Mouse (Mus musculus) heart, embryonic 16.5 days (tissue): ENCODE data around the gene AW011738. TPM values are rescaled to one million over a fixed set of nuclear protein-coding genes. Genes with fewer than 3 reads are reported as not detected.
A peak's percentile ranks its signal among the peaks of the same experiment; 100 is the strongest.

ENCODE experiments used
- ATAC-seq: fragments of 200-750 bp; cut with Nextera tagmentation; replicated peaks from 2 replicates; pipeline ENCODE4 v1.8.0; 2017; ENCODE audit warnings: moderate number of reproducible peaks; ENCODE audit not compliant: insufficient read depth, low FRiP score; ENCODE audit errors: extremely low read depth
- H3K27ac ChIP-seq: fragments of 300-500 bp; sonication (generic); 2 replicates; pipeline ENCODE4 v1.5.1; 2014; ENCODE audit warnings: mild to moderate bottlenecking, low read length, control low read depth, moderate library complexity
- H3K27me3 ChIP-seq: fragments of 300-500 bp; sonication (generic); 2 replicates; pipeline ENCODE4 v1.6.1; 2014; ENCODE audit warnings: low read length, mixed read lengths; ENCODE audit not compliant: control insufficient read depth, insufficient read depth
- H3K36me3 ChIP-seq: fragments of 300-500 bp; sonication (generic); 2 replicates; pipeline ENCODE4 v1.6.1; 2014; ENCODE audit not compliant: control insufficient read depth, insufficient read depth
- H3K4me1 ChIP-seq: fragments of 300-500 bp; sonication (generic); 2 replicates; pipeline ENCODE4 v1.6.1; 2014; ENCODE audit warnings: low read length, mixed read lengths; ENCODE audit not compliant: control insufficient read depth, insufficient read depth
- H3K4me2 ChIP-seq: fragments of 300-500 bp; sonication (generic); 2 replicates; pipeline ENCODE4 v1.6.1; 2014; ENCODE audit warnings: low read depth, mild to moderate bottlenecking, control low read depth, low read length
- H3K4me3 ChIP-seq: fragments of 300-500 bp; sonication (generic); 2 replicates; pipeline ENCODE4 v1.5.1; 2014; ENCODE audit warnings: mild to moderate bottlenecking, control low read depth, low read length
- H3K9ac ChIP-seq: fragments of 300-500 bp; sonication (generic); 2 replicates; pipeline ENCODE4 v1.6.1; 2014; ENCODE audit warnings: low read length, control low read depth
- H3K9me3 ChIP-seq: fragments of 300-500 bp; sonication (generic); replicated peaks from 2 replicates; pipeline ENCODE4 v1.6.1; 2016; ENCODE audit warnings: low read length; ENCODE audit not compliant: control insufficient read depth
- WGBS: fragments of 180-500 bp; shearing (Covaris S2); extraction: QIAGEN DNeasy Blood & Tissue Kit; methylation state at CpG from one replicate; pipeline ENCODE4 v1.1.7; 2014; 5-methylcytosine and 5-hydroxymethylcytosine counted together
- polyA plus RNA-seq: library from polyadenylated mRNA; unstranded; fragments of >200 nt; fragmentation: Nextera tagmentation; extraction: Ambion mirVana; gene quantifications from 2 replicates; pipeline ENCODE4 v1.2.1, GENCODE M21; 2015

The AW011738 gene
- polyA plus RNA-seq = 4.2 and 5.6 TPM in 2 replicates

- peak; percentile 85 for ATAC-seq
- Histone ChIP-seq H3K4me3 (peak within 1 kb of the TSS; percentile 81), H3K9me3 (no peaks in the 10 kb centered on the region; the same call in 1 of the 2 replicates), H3K27ac (peak within 1 kb of the TSS; percentile 85), H3K4me1 (peaks cover 26% of the 10 kb centered on the region), H3K9ac (peak within 1 kb of the TSS; percentile 83), H3K36me3 (0 out of 2 replicates have a peak, but pooled peaks cover 5% of the 10 kb centered on the region), H3K27me3 (peaks cover 3% of the 10 kb centered on the region), H3K4me2 (peak within 1 kb of the TSS; percentile 98)
- WGBS = under 1% methylated on average over 35 of the region's 39 CpGs
Measured at GRCm38 (mm10) chr4:156203001-156203412, at the start of gene AW011738. AW011738 (plus strand) TSS chr4:156203304.

DNA sequence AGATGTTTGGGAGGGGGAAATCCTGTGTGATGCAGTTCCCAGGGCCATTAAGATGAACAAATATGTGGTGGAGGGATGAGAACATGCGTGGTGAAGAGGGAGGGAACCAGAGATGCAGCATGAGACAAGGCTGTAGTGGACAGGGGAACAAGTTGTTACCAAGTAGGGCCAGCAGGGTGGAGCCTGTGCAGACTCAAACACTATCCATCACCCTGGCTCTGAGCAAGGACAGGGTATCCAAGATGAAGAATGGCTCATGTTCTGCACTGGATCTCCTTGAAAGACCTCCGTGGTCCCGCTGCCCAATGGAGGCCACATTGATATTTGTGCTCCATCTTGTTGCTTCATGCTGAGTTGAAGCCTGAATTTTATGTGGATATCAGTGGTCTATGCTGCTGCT, 48.3 kb upstream of the AW011738 start:
- Histone ChIP-seq H3K27ac (no peak overlapping the region), H3K9me3 (peaks cover 4% of the 10 kb centered on the region; the same call in 1 of the 2 replicates), H3K4me3 (no peak overlapping the region), H3K9ac (no peak overlapping the region), H3K36me3 (no peaks in the 10 kb centered on the region), H3K27me3 (no peaks in the 10 kb centered on the region), H3K4me2 (no peak overlapping the region), H3K4me1 (no peaks in the 10 kb centered on the region)
- no peak for ATAC-seq
- WGBS = 95% methylated on average over 3 of the region's 3 CpGs

- Histone ChIP-seq H3K36me3 (peaks cover 68% of the 10 kb centered on the region), H3K9ac (no peak overlapping the region), H3K4me3 (no peak overlapping the region), H3K27me3 (no peaks in the 10 kb centered on the region), H3K4me2 (no peak overlapping the region), H3K27ac (no peak overlapping the region), H3K4me1 (no peaks in the 10 kb centered on the region), H3K9me3 (peaks cover 8% of the 10 kb centered on the region; the same call in 1 of the 2 replicates)
- WGBS = 89% methylated on average over 9 of the region's 9 CpGs
- no peak for ATAC-seq
Measured at GRCm38 (mm10) chr4:156166477-156166876, 36.6 kb upstream of the AW011738 start.

DNA sequence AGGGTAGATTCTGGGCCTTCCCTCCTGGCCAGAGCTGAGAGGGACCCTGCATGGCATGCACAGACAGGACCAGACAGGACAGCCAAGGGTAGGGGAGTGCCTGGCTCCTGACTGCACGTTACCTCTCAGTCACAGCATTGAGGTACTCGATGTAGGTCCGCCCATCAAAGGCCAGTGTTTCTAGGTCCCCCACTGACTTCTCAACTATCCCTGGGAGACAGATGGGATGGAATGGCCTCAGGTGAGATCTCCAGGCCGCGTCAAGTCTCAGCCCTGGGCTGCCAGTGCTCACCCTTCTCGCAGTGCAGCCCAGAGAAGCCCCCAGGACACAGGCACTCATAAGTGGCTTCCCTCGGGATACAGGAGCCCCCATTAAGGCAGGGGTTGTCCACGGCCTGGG, 34.5 kb upstream of the AW011738 start:
- ATAC-seq = no peak
- no peaks in the 10 kb centered on the region for H3K9me3 ChIP-seq
- 92% methylated on average over 8 of the region's 8 CpGs for WGBS
- H3K4me3 ChIP-seq = no peak overlapping the region
- peaks cover 77% of the 10 kb centered on the region for H3K36me3 ChIP-seq
- H3K4me2 ChIP-seq = no peak overlapping the region
- H3K4me1 ChIP-seq = no peaks in the 10 kb centered on the region
- H3K27ac ChIP-seq = no peak overlapping the region
- no peak overlapping the region for H3K9ac ChIP-seq
- no peaks in the 10 kb centered on the region for H3K27me3 ChIP-seq

GRCm38 (mm10) chr4:156169129-156169528, 34.0 kb upstream of the AW011738 start:
- WGBS = 97% methylated on average over 10 of the region's 10 CpGs
- no peaks in the 10 kb centered on the region for H3K27me3 ChIP-seq
- no peak for ATAC-seq
- no peaks in the 10 kb centered on the region for H3K9me3 ChIP-seq
- no peak overlapping the region for H3K9ac ChIP-seq
- H3K4me1 ChIP-seq = no peaks in the 10 kb centered on the region
- H3K27ac ChIP-seq = no peak overlapping the region
- H3K4me3 ChIP-seq = no peak overlapping the region
- peaks cover 79% of the 10 kb centered on the region for H3K36me3 ChIP-seq
- H3K4me2 ChIP-seq = no peak overlapping the region

- H3K9me3 ChIP-seq = no peaks in the 10 kb centered on the region
- ATAC-seq = no peak
- no peaks in the 10 kb centered on the region for H3K4me1 ChIP-seq
- H3K4me2 ChIP-seq = no peak overlapping the region
- 91% methylated on average over 11 of the region's 11 CpGs for WGBS
- peaks cover 76% of the 10 kb centered on the region for H3K36me3 ChIP-seq
- H3K27me3 ChIP-seq = no peaks in the 10 kb centered on the region
- H3K9ac ChIP-seq = no peak overlapping the region
- H3K4me3 ChIP-seq = no peak overlapping the region
- H3K27ac ChIP-seq = no peak overlapping the region
Measured at GRCm38 (mm10) chr4:156171828-156172227, 31.3 kb upstream of the AW011738 start.

DNA sequence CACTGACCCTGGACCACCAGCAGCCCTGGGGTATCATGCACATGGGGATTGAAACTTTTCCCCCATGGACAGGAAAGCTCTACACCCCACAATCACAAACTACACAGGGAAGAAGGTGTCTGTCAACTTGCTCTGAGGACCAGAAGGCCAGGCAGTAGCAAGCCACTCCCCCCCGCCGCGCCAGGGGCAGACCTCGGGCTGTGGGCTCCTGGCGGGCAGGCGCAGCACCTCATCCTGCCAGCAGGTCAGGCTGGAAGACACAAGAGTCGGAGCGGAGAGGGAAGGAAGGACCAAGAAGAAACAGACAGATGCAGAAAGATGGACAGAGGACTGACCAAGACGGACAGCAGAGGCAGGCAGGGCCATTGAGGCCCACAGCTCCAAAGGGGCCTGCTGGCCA, 25.5 kb upstream of the AW011738 start:
- H3K27ac ChIP-seq = no peak overlapping the region
- H3K4me1 ChIP-seq = no peaks in the 10 kb centered on the region
- 91% methylated on average over 9 of the region's 9 CpGs for WGBS
- ATAC-seq = no peak
- no peak overlapping the region for H3K9ac ChIP-seq
- no peaks in the 10 kb centered on the region for H3K27me3 ChIP-seq
- H3K4me3 ChIP-seq = no peak overlapping the region
- peaks cover 50% of the 10 kb centered on the region for H3K36me3 ChIP-seq
- no peak overlapping the region for H3K4me2 ChIP-seq
- no peaks in the 10 kb centered on the region for H3K9me3 ChIP-seq

DNA sequence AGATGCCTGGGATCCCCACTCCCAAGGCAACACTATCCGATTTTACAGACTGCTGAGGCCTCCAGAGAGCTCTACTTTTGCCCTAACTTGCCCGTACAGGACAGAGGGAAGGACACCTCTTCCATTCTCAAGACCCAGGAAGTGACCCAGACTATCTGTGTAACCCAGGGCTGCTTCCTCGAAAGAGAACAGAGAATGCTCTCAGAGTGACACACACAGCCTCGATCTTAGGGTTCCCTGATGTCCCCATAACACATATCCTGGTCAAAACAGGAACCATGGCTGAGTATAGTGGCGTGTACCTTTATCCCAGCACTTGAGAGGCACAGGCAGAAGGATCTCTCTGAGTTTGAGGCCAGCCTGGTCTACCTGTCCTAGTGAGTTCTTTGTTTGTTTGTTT, 19.4 kb upstream of the AW011738 start:
- Histone ChIP-seq H3K4me1 (peaks cover 24% of the 10 kb centered on the region), H3K9ac (no peak overlapping the region), H3K36me3 (peaks cover under 1% of the 10 kb centered on the region; the same call in 1 of the 2 replicates), H3K9me3 (no peaks in the 10 kb centered on the region), H3K4me2 (no peak overlapping the region), H3K27ac (no peak overlapping the region), H3K4me3 (no peak overlapping the region), H3K27me3 (no peaks in the 10 kb centered on the region)
- ATAC-seq = no peak
- 76% methylated on average over 5 of the region's 5 CpGs for WGBS

GRCm38 (mm10) chr4:156184291-156184954, 18.7 kb upstream of the AW011738 start:
- Histone ChIP-seq H3K36me3 (no peaks in the 10 kb centered on the region), H3K4me1 (peaks cover 31% of the 10 kb centered on the region), H3K4me2 (0 out of 2 replicates have a peak overlapping the region, but pooled peaks have one; percentile 13), H3K27me3 (no peaks in the 10 kb centered on the region), H3K9me3 (no peaks in the 10 kb centered on the region), H3K4me3 (no peak overlapping the region), H3K27ac (no peak overlapping the region), H3K9ac (peak overlapping the region; percentile 39; the same call in 1 of the 2 replicates)
- peak; percentile 42 for ATAC-seq
- 68% methylated on average over 7 of the region's 7 CpGs for WGBS
